Mouse (Mus musculus): Measurements from ENCODE around the gene Gcnt2.

DNA sequence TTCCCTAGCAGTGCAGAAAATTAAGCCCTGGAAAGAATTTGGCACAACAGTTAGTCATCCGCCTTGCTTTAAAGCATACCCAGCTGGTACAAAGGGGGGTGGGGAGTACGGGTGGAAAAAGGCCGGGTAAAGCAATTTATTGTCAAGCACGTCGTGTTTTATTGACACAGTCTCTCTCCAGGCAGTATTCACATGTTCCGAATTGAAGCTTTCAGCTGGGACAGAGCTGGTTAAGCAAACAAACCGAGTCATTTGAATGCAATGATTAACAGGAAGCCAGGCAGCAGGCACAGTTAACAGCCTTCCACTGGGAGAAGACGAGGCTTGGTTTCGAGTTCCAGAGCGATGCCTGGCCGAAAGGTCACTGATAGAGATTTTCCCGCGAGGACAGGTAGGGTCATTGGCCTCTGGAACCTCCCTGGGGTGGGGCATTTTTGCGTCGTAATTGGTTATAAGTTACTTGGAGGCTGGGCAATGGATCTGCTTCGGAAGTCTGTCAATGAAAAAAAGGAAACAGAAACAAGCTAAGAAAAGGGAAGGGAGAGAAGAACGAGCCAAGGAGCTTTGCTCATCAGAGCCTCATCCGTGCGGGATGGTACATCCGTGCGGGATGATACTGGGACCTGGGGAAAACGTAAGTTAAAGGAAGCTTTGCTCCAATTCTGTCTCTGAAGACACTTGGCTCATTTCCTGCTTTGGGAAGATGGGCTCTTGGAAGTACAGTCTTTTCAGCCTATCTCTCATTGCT lies at the start of gene Gcnt2:
- no peak for TF ChIP-seq CTCF (IDR thresholded peaks at IDR 0.05; ENCODE audit: extremely low read depth, insufficient read depth, insufficient read length, insufficient replicate concordance)
- no peak for TF ChIP-seq POLR2A (IDR thresholded peaks at IDR 0.05; ENCODE audit: low read depth, low read length)

All from spleen, adult 2 months (tissue).